Mouse (Mus musculus) left cerebral cortex, adult 11 months (tissue): ENCODE measurements around the gene Yipf4.

Source experiments
- DNase-seq: peaks from one replicate; pipeline ENCODE4 v3.0.0; 2022; ENCODE audit warnings: low spot score

The Yipf4 gene

GRCm38 (mm10) chr17:74526117-74526516, 36.8 kb downstream of the Yipf4 start:
- DNase-seq: no peak

DNA sequence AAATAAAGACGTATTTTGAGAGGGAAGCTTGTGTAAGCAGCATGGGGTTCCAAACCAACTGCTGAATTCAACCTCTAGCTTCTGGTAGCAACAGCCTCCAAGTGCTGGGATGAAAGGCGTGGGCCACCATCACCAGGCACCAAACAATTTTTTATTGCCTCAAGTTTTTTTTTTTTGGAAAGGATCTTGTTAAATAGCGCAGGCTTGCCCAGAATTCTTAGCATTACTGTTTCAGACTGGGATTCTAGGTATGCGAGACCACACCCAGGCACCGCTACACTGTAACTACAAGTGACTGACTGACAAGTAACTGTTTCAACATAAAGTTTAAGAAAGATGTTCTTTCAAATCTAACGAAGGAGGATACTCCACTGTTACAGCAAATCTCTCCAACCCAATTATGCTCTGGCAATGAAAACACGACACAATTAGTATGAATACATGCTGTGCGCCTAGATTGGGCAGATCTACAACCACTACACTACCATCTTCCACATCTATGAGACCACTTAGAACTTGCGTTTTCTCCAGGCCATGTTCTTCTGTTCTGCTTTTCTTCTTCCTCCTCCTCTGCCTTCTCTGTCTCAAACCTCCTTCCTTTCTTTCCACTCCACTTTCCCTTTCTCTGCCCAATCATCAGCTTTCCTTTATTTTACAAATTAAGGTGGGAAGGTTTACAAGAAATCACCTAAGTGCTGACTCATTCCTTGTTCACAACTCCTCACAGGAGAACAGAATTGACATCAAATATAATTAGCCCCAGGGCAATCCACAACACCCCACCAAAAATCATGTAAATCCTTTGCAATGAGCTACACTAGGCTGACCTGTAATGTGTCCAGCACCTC, 37.7 kb downstream of the Yipf4 start:
- DNase-seq: no peak

DNA sequence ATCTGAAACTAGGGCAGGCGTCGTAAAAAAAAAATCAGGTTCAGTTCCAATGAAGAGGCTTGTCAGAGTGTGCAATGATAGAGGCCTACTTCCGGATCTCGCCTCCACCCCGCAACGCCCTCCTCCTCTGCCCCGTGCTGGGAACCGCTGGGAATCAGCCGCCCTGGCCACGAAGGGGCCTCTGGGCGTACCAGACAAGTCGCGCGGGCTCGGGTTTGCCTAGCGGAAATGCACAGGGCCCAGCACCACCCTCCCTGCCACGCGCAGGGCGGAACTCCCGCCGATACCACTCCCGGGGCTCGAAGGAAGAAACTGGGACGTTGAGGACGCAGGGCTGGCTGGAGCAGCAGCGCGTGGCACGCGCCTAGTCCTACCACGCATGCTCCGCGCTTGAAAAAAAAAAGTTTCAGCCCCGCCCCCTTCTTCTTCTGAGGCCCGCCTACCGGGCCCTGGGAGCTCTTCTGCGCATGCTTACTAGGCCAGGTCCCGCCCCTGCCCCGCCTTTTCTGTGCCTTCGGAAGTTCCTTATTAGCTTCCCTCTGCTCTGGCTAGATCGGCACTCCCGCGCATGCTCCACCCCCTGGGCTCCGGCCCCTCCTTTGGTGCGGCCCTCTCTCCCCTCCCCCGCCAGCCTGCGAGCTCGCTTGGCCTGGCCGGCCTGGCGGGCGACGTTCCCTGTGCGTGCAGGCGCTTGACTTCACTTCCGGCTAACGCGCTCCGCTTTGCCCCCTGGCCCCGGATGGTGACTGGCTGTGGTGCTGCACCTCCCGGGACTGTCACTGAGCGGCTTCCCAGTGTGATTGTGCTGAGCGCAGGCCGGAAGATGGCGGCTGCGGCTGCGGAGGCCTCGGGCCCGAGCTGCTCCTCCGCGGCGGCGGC, 38.7 kb downstream of the Yipf4 start, which contains the start of gene Birc6:
TSS of gene Birc6 (plus strand) at position 567 of the 879 bp plus-strand sequence.
- peak; percentile 100 for DNase-seq

- DNase-seq: no peak
Measured at GRCm38 (mm10) chr17:74528648-74529532, 39.6 kb downstream of the Yipf4 start.

- DNase-seq: no peak
Measured at GRCm38 (mm10) chr17:74529533-74529824, 40.2 kb downstream of the Yipf4 start.

- no peak for DNase-seq
Measured at GRCm38 (mm10) chr17:74534971-74535370, 45.7 kb downstream of the Yipf4 start.

GRCm38 (mm10) chr17:74537526-74537925, 48.2 kb downstream of the Yipf4 start:
- no peak for DNase-seq

DNA sequence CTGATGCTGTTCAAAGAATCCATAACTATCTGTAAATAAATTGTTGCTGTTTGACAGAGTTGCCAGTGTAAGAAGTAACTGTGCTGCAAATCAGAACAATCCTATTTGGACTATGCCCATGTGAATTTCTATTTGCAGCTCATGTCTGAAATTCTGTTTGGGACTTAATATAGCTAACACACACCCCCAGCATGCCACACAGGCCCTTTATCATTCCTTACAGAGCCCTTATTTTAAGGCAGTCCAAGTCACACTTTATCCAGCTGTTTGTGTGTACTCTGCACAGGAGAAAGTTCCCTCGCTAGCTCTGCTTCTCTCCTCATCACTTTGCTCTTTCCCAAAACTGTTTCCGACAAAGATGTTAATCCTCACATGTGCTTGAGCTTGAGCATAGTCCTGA, 54.3 kb downstream of the Yipf4 start:
- no peak for DNase-seq
